Mouse (Mus musculus) thymus, adult 2 months (tissue): Measurements from ENCODE around the gene Cd3g.

Experiments used
- CTCF ChIP-seq: fragments of 200-500 bp; IDR thresholded peaks from 2 replicates; pipeline ENCODE4 v1.5.1; 2012; ENCODE audit warnings: mild to moderate bottlenecking, control low read depth, low read length, moderate library complexity, borderline replicate concordance; ENCODE audit not compliant: control insufficient read depth, poor library complexity, insufficient read depth; ENCODE audit errors: extremely low read depth
- POLR2A ChIP-seq: fragments of 200-500 bp; IDR thresholded peaks from 2 replicates; pipeline ENCODE4 v1.6.1; 2012; ENCODE audit warnings: mild to moderate bottlenecking, low read length, control low read depth, moderate library complexity; ENCODE audit not compliant: control insufficient read depth, poor library complexity, insufficient read depth; ENCODE audit errors: extremely low read depth

DNA sequence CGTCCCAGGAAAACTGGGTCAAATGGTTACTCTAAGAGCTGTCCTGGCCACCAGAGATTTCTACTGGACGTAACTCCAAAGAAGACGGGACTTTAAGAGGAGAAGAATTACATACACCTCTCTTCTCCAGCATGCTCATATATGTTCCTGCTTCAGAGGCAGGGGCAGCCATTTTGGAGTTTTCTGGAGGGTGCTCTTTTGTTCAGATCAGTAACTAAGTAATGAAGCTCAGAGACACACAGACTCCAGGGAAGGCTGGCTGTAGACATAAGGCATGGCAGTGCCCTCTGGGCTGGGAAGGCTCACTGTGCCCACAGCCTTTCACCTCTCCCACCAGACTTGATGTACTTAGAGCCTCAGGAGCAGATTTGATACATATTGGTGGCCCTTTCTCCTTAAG is 2.3 kb upstream of the Cd3g start:
- TF ChIP-seq CTCF (no peak), POLR2A (no peak)
